ENCODE assay signal across 13 mouse cellular contexts in genomic region chr6:117176406-117176805, GRCm38 (mm10). TPM values are rescaled to one million over a fixed set of nuclear protein-coding genes. Genes with fewer than 3 reads are reported as not detected.
DNase-seq lines count a peak whose midpoint lies in the region; ATAC-seq and TF ChIP-seq lines count a peak whose summit lies in the region.
"Had no signal": no experiment of that assay in that cellular context is flagged by ENCODE, and none has a peak within 500 bp of the region (broad histone marks: within the 10 kb centered on the region; RNA-seq: fewer than 3 reads in every experiment).

No protein-coding gene starts in this region.

- TF ChIP-seq EP300 in heart, adult 2 months (IDR thresholded peaks at IDR 0.05; ENCODE audit: insufficient read depth, low read depth, low read length), result no peak
- TF ChIP-seq EP300 in liver, postnatal 0 days (IDR thresholded peaks at IDR 0.05; ENCODE audit: low read depth), result no peak

- intact Hi-C loops in heart, adult 2 months (cut with DNase I), result no loop called here

- H3K36me3 ChIP-seq in heart, adult 2 months (ENCODE audit: control insufficient read depth, insufficient read depth, low read length), result no peaks in the 10 kb centered on the region
- H3K36me3 ChIP-seq in liver, postnatal 0 days (replicated peaks; ENCODE audit: insufficient read depth, low read length), result peaks cover 16% of the 10 kb centered on the region
- peaks cover 43% of the 10 kb centered on the region for H3K36me3 ChIP-seq in liver, embryonic 12.5 days
- H3K36me3 ChIP-seq: stomach, embryonic 15.5 days had no signal

- no peaks in the 10 kb centered on the region for H3K9me3 ChIP-seq in liver, postnatal 0 days (ENCODE audit: low read length)
- no peaks in the 10 kb centered on the region for H3K9me3 ChIP-seq in liver, embryonic 12.5 days (replicated peaks)
- H3K9me3 ChIP-seq: heart, embryonic 13.5 days; stomach, embryonic 15.5 days had no signal

- TF ChIP-seq CTCF in heart, adult 2 months (IDR thresholded peaks at IDR 0.05), result peak; percentile 28
- TF ChIP-seq CTCF in liver, postnatal 0 days (IDR thresholded peaks at IDR 0.05; ENCODE audit: low read depth), result peak; percentile 42

- no peak overlapping the region for H3K27ac ChIP-seq in heart, adult 2 months
- no peak overlapping the region for H3K27ac ChIP-seq in liver, postnatal 0 days (ENCODE audit: low read depth)
- no peak overlapping the region for H3K27ac ChIP-seq in liver, embryonic 12.5 days
- H3K27ac ChIP-seq: heart, embryonic 13.5 days; stomach, embryonic 15.5 days had no signal

- no peak overlapping the region for H3K4me2 ChIP-seq in liver, postnatal 0 days (ENCODE audit: low read depth, low read length)
- H3K4me2 ChIP-seq in liver, embryonic 12.5 days, result no peak overlapping the region
- H3K4me2 ChIP-seq: heart, embryonic 13.5 days; stomach, embryonic 15.5 days had no signal

- DNase-seq in heart, adult 2 months, result no peak
- DNase-seq in heart, postnatal 4 days, result no peak
- no peak for DNase-seq in liver, postnatal 0 days
- DNase-seq in mesoderm, embryonic 11.5 days (ENCODE audit: low read depth, low spot score), result peak; percentile 50
- no peak for DNase-seq in gastrocnemius, adult 18-20 months (ENCODE audit: low spot score)
- no peak for DNase-seq in adipocyte (ENCODE audit: low spot score)
- DNase-seq: kidney, adult 2 months; lung, postnatal 10 days; right cerebral cortex, postnatal 25 days had no signal

- H3K4me1 ChIP-seq in heart, adult 2 months (ENCODE audit: control insufficient read depth, insufficient read depth, low read length), result 0 out of 2 replicates have a peak, but pooled peaks cover 1% of the 10 kb centered on the region
- H3K4me1 ChIP-seq in liver, postnatal 0 days (ENCODE audit: insufficient read depth), result peaks cover 7% of the 10 kb centered on the region; the same call in 1 of the 2 replicates
- H3K4me1 ChIP-seq in liver, embryonic 12.5 days, result peaks cover 12% of the 10 kb centered on the region; the same call in 1 of the 2 replicates

- 51% methylated on average over 5 of the region's 5 CpGs for WGBS in heart, adult 2 months
- WGBS in liver, postnatal 0 days (ENCODE audit: insufficient replicate concordance), result 36% methylated on average over 5 of the region's 5 CpGs
- 26% methylated on average over 5 of the region's 5 CpGs for WGBS in liver, embryonic 12.5 days (ENCODE audit: insufficient replicate concordance)

- no peaks in the 10 kb centered on the region for H3K27me3 ChIP-seq in heart, adult 2 months (ENCODE audit: control insufficient read depth, insufficient read depth, low read length)
- H3K27me3 ChIP-seq in liver, postnatal 0 days (ENCODE audit: insufficient read depth, low read length), result no peaks in the 10 kb centered on the region
- H3K27me3 ChIP-seq in liver, embryonic 12.5 days (replicated peaks), result peaks cover 30% of the 10 kb centered on the region
- H3K27me3 ChIP-seq: stomach, embryonic 15.5 days had no signal

- TF ChIP-seq POLR2A in heart, adult 2 months (IDR thresholded peaks at IDR 0.05; ENCODE audit: insufficient read depth, low read depth, low read length), result no peak

- H3K79me2 ChIP-seq in heart, adult 2 months (replicated peaks; ENCODE audit: control insufficient read depth, insufficient read depth, low read length), result no peaks in the 10 kb centered on the region

- no peak for ATAC-seq in liver, postnatal 0 days
- no peak for ATAC-seq in liver, embryonic 12.5 days
- peak; percentile 54; the same call in 1 of the 2 replicates for ATAC-seq in common myeloid progenitor, adult 5-6 weeks (replicated peaks; ENCODE audit: low read depth, poor library complexity, severe bottlenecking)

- no peak overlapping the region for H3K4me3 ChIP-seq in heart, adult 2 months
- H3K4me3 ChIP-seq in liver, postnatal 0 days (ENCODE audit: low read depth, low read length), result no peak overlapping the region
- H3K4me3 ChIP-seq in liver, embryonic 12.5 days, result no peak overlapping the region
- H3K4me3 ChIP-seq: heart, embryonic 13.5 days; stomach, embryonic 15.5 days had no signal

- no peak overlapping the region for H3K9ac ChIP-seq in heart, adult 2 months (ENCODE audit: low read depth, low read length)
- no peak overlapping the region for H3K9ac ChIP-seq in liver, postnatal 0 days (replicated peaks)
- no peak overlapping the region for H3K9ac ChIP-seq in liver, embryonic 12.5 days
- H3K9ac ChIP-seq: heart, embryonic 13.5 days; stomach, embryonic 15.5 days had no signal

RNA-seq across cellular contexts. Expression of gene Cxcl12, which starts 8.1 kb away (rescaled TPM):
- total RNA-seq in heart, adult 2 months (2021), result 100 to 1,000 TPM in 1 of 2 experiments, 10 to 100 TPM in 1; 97.9 to 116 TPM
- polyA plus RNA-seq in heart, adult 2 months (2012; rRNA removed), result 101 and 166 TPM in 2 replicates
- total RNA-seq in heart, postnatal 4 days (2021), result 10 to 100 TPM; 76.3 to 93.2 TPM
- polyA plus RNA-seq in liver, postnatal 0 days (2015; fragmentation: Nextera tagmentation; extraction: Ambion mirVana), result 124 and 135 TPM in 2 replicates
- polyA plus RNA-seq in liver, embryonic 12.5 days (2016; fragmentation: Nextera tagmentation; extraction: Ambion mirVana), result 57.9 and 58.2 TPM in 2 replicates
- total RNA-seq in common myeloid progenitor, adult 5-6 weeks (2017), result 0.82 and 2.5 TPM in 2 replicates
- 10 to 100 TPM; 39.6 to 54.6 TPM for total RNA-seq in gastrocnemius, adult 18-20 months (2021)

Comparison
In these comparisons a context has a peak if more than half of its experiments do, and no peak if none do; other contexts are left out.
1. RNA of gene Cxcl12, which starts 8.1 kb away (total RNA-seq): 97.9 to 116 TPM in heart, adult 2 months, 76.3 to 93.2 TPM in heart, postnatal 4 days and 39.6 to 54.6 TPM in gastrocnemius, adult 18-20 months; 0.82 to 2.5 TPM in common myeloid progenitor, adult 5-6 weeks; every median in the first group is over 10 times any median in the second.